Mouse (Mus musculus) large intestine, adult 2 months (tissue): ENCODE data around the gene Serpine2. TPM values are rescaled to one million over a fixed set of nuclear protein-coding genes. Genes with fewer than 3 reads are reported as not detected.

Experiments used
- DNase-seq: peaks from one replicate; pipeline ENCODE4 v3.0.0-alpha.2; 2012; ENCODE audit warnings: low read depth, low spot score
- WGBS: fragments of 180-500 bp; shearing (Covaris S2); methylation state at CpG from one replicate; pipeline ENCODE4 v1.1.7; 2018; 5-methylcytosine and 5-hydroxymethylcytosine counted together
- polyA plus RNA-seq: library from polyadenylated mRNA; depleted of rRNA; stranded (reverse); fragments of >200 nt; gene quantifications from 2 replicates; pipeline ENCODE4 v1.2.3, GENCODE M21; 2012; rRNA removed

Gene Serpine2
- polyA plus RNA-seq, 1 experiment: 6.0 TPM

- 3% methylated on average over 11 of the region's 11 CpGs for WGBS
- no peak for DNase-seq
These were observed 100.3 kb downstream of the Serpine2 start for GRCm38 (mm10) chr1:79760656-79761055.

GRCm38 (mm10) chr1:79759436-79759972 lies 101.5 kb downstream of the Serpine2 start:
- 46% methylated on average over 5 of the region's 5 CpGs for WGBS
- no peak for DNase-seq

GRCm38 (mm10) chr1:79759006-79759405 lies 102.0 kb downstream of the Serpine2 start:
- WGBS: 14% methylated on average over 2 of the region's 2 CpGs

GRCm38 (mm10) chr1:79757597-79757996 lies 103.4 kb downstream of the Serpine2 start:
- 69% methylated on average over 4 of the region's 4 CpGs for WGBS
- no peak for DNase-seq

More at GRCm38 (mm10) chr1:79759006-79759405, 102.0 kb downstream of the Serpine2 start:
- DNase-seq: no peak

- WGBS: 68% methylated on average over 7 of the region's 7 CpGs
- no peak for DNase-seq
These were observed 103.8 kb downstream of the Serpine2 start for GRCm38 (mm10) chr1:79757161-79757560.

- DNase-seq: no peak
These were observed 104.6 kb downstream of the Serpine2 start for GRCm38 (mm10) chr1:79756417-79756816.

GRCm38 (mm10) chr1:79755376-79755775 lies 105.6 kb downstream of the Serpine2 start:
- no peak for DNase-seq

More at GRCm38 (mm10) chr1:79756417-79756816, 104.6 kb downstream of the Serpine2 start:
- WGBS: 82% methylated on average over 5 of the region's 5 CpGs

GRCm38 (mm10) chr1:79754936-79755335 lies 106.0 kb downstream of the Serpine2 start:
- whole genome bisulfite sequencing: 83% methylated on average over 3 of the region's 3 CpGs
- no peak for DNase-seq

More at GRCm38 (mm10) chr1:79755376-79755775, 105.6 kb downstream of the Serpine2 start:
- 28% methylated on average over 2 of the region's 2 CpGs for WGBS

- DNase-seq: no peak
- 87% methylated on average over 3 of the region's 3 CpGs for WGBS
These were observed 107.5 kb downstream of the Serpine2 start for GRCm38 (mm10) chr1:79753456-79753855.

GRCm38 (mm10) chr1:79752714-79753340 lies 108.2 kb downstream of the Serpine2 start:
- 69% methylated on average over 4 of the region's 4 CpGs for WGBS
- DNase-seq: no peak

- no peak for DNase-seq
- WGBS: 61% methylated on average over 7 of the region's 7 CpGs
These were observed 108.8 kb downstream of the Serpine2 start for GRCm38 (mm10) chr1:79752015-79752695.

- 71% methylated on average over 5 of the region's 5 CpGs for WGBS
- no peak for DNase-seq
These were observed 109.8 kb downstream of the Serpine2 start for GRCm38 (mm10) chr1:79751186-79751585.

- no peak for DNase-seq
- 63% methylated on average over 4 of the region's 4 CpGs for WGBS
These were observed 114.9 kb downstream of the Serpine2 start for GRCm38 (mm10) chr1:79746056-79746455.

Other genes starting within 250 kb of the Serpine2 start
- 13.3 and 27.2 TPM in 2 replicates for gene Ap1s3, start 189.2 kb downstream of the Serpine2 start, polyA plus RNA-seq
- 10.1 and 12.1 TPM in 2 replicates for gene Mrpl44, start 85.2 kb downstream of the Serpine2 start, polyA plus RNA-seq
- gene Wdfy1, start 85.0 kb downstream of the Serpine2 start, polyA plus RNA-seq: 27.0 and 53.8 TPM in 2 replicates